Mouse (Mus musculus) heart, postnatal 0 days (tissue): ENCODE measurements at regions not wholly inside any gene's neighbourhood (a gene's known extent, or its start where the extent isn't known, plus 50 kb on each side); places are given as distances from the start of the nearest gene placed in this dataset.

Experiments
- ATAC-seq: fragments of 200-750 bp; cut with Nextera tagmentation; 2 replicates; pipeline ENCODE4 v1.8.0; 2017; ENCODE audit warnings: low read depth, moderate number of reproducible peaks, moderate library complexity; ENCODE audit not compliant: insufficient read depth
- DNase-seq: peaks from one replicate; pipeline ENCODE4 v3.0.0-alpha.2; 2016; ENCODE audit warnings: low spot score
- H3K27ac ChIP-seq: fragments of 300-500 bp; sonication (generic); 2 replicates; pipeline ENCODE4 v1.5.1; 2014; ENCODE audit warnings: low read depth, mild to moderate bottlenecking
- H3K27me3 ChIP-seq: fragments of 300-500 bp; sonication (generic); 2 replicates; pipeline ENCODE4 v1.6.1; 2014; ENCODE audit warnings: low read length, mixed read lengths; ENCODE audit not compliant: control insufficient read depth, insufficient read depth
- H3K36me3 ChIP-seq: fragments of 300-500 bp; sonication (generic); replicated peaks from 2 replicates; pipeline ENCODE4 v1.6.1; 2014; ENCODE audit warnings: low read length, mixed read lengths; ENCODE audit not compliant: control insufficient read depth, insufficient read depth
- H3K4me1 ChIP-seq: fragments of 300-500 bp; sonication (generic); 2 replicates; pipeline ENCODE4 v1.6.1; 2014; ENCODE audit warnings: antibody characterized with exemption; ENCODE audit not compliant: control insufficient read depth, insufficient read depth
- H3K4me2 ChIP-seq: fragments of 300-500 bp; sonication (generic); 2 replicates; pipeline ENCODE4 v1.6.1; 2014; ENCODE audit warnings: low read depth, mild to moderate bottlenecking, low read length, moderate library complexity
- H3K4me3 ChIP-seq: fragments of 300-500 bp; sonication (generic); 2 replicates; pipeline ENCODE4 v1.5.1; 2014; ENCODE audit warnings: low read depth, low read length
- H3K9ac ChIP-seq: fragments of 300-500 bp; sonication (generic); replicated peaks from 2 replicates; pipeline ENCODE4 v1.6.1; 2014; ENCODE audit warnings: low read depth, low read length, mixed read lengths
- H3K9me3 ChIP-seq: fragments of 300-500 bp; sonication (generic); replicated peaks from 2 replicates; pipeline ENCODE4 v1.6.1; 2016; ENCODE audit warnings: low read length; ENCODE audit not compliant: control insufficient read depth
- CTCF ChIP-seq: IDR thresholded peaks from 2 replicates; pipeline ENCODE4 v1.5.1; 2016; ENCODE audit warnings: antibody characterized with exemption, control low read depth, low read depth
- EP300 ChIP-seq: IDR thresholded peaks from 2 replicates; pipeline ENCODE4 v1.6.1; 2016; ENCODE audit warnings: antibody characterized with exemption, low read depth
- WGBS: fragments of 180-500 bp; shearing (Covaris S2); extraction: QIAGEN DNeasy Blood & Tissue Kit; methylation state at CpG from one replicate; pipeline ENCODE4 v1.1.7; 2014; 5-methylcytosine and 5-hydroxymethylcytosine counted together

GRCm38 (mm10) chr7:70117930-70118922, 248.3 kb downstream of the Nr2f2 start:
- Histone ChIP-seq H3K4me1 (no peaks in the 10 kb centered on the region), H3K36me3 (no peaks in the 10 kb centered on the region), H3K9ac (no peak overlapping the region), H3K4me2 (peak overlapping the region; percentile 64), H3K9me3 (no peaks in the 10 kb centered on the region), H3K27ac (no peak overlapping the region), H3K4me3 (peak overlapping the region; percentile 33), H3K27me3 (peaks cover 25% of the 10 kb centered on the region)
- DNase-seq (no peak), ATAC-seq (no peak)
- WGBS, result 16% methylated on average over 21 of the region's 21 CpGs
- TF ChIP-seq CTCF (no peak), EP300 (no peak)

DNA sequence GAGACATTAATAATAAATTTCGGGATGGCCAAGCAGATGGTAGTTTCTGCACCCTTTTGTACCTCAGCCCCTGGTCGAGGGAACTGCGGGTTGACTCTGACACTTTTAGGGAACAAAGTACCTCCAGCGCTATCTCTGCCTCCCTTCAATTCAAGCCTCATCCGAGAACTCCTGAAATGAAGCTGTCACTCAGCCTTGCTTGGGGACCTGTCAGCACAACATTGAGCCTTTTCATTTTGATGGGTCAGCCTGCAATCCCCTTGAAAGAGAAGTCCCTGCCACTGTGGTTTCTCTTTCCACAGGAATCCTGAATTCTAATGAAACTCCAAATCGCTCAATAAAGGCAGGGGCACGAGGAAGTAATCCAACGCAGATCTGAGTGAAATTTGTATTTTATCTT, 257.5 kb downstream of the Nr2f2 start:
- 33% methylated on average over 8 of the region's 8 CpGs for WGBS
- Histone ChIP-seq H3K9me3 (no peaks in the 10 kb centered on the region), H3K4me3 (no peak overlapping the region), H3K4me1 (no peaks in the 10 kb centered on the region), H3K27me3 (no peaks in the 10 kb centered on the region), H3K36me3 (no peaks in the 10 kb centered on the region), H3K27ac (no peak overlapping the region), H3K9ac (no peak overlapping the region), H3K4me2 (no peak overlapping the region)
- no peak for ATAC-seq
- DNase-seq, result no peak
- no peak for TF ChIP-seq EP300
- no peak for TF ChIP-seq CTCF

- Histone ChIP-seq H3K27me3 (no peaks in the 10 kb centered on the region), H3K4me2 (no peak overlapping the region), H3K4me1 (no peaks in the 10 kb centered on the region), H3K9ac (no peak overlapping the region), H3K9me3 (no peaks in the 10 kb centered on the region), H3K4me3 (no peak overlapping the region), H3K36me3 (no peaks in the 10 kb centered on the region), H3K27ac (no peak overlapping the region)
- DNase-seq (no peak), ATAC-seq (no peak)
- TF ChIP-seq EP300, result no peak
- no peak for TF ChIP-seq CTCF
- 37% methylated on average over 2 of the region's 2 CpGs for WGBS
Measured at GRCm38 (mm10) chr7:70105024-70105423, 261.5 kb downstream of the Nr2f2 start.

DNA sequence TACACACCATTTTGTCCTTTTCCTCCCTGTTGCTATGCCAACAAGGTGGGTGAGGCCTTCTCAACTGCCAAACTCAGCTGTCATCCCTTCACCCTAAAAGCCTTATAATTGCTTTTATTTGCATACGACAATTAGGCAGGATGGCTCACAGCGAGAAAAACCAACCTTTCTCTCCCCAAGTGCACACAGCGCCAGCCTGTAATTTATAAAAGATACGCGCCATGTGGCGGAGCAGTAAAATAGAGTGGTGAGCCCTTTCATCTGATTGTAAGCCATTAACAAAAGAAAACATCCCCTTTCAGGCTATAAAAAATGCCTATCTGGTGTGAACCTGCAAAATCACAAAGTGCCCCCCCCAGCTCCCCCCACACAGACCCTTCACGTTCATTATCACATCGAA, 262.0 kb downstream of the Nr2f2 start:
- 58% methylated on average over 8 of the region's 8 CpGs for WGBS
- ATAC-seq (no peak), DNase-seq (no peak)
- no peak overlapping the region for H3K27ac ChIP-seq
- H3K9ac ChIP-seq, result no peak overlapping the region
- H3K4me1 ChIP-seq, result no peaks in the 10 kb centered on the region
- no peaks in the 10 kb centered on the region for H3K36me3 ChIP-seq
- H3K4me3 ChIP-seq, result no peak overlapping the region
- TF ChIP-seq CTCF (no peak), EP300 (no peak)
- H3K4me2 ChIP-seq, result no peak overlapping the region
- no peaks in the 10 kb centered on the region for H3K27me3 ChIP-seq
- no peaks in the 10 kb centered on the region for H3K9me3 ChIP-seq

- TF ChIP-seq EP300 (no peak), CTCF (no peak)
- Histone ChIP-seq H3K36me3 (no peaks in the 10 kb centered on the region), H3K4me1 (no peaks in the 10 kb centered on the region), H3K4me2 (no peak overlapping the region), H3K27me3 (no peaks in the 10 kb centered on the region), H3K27ac (no peak overlapping the region), H3K9me3 (no peaks in the 10 kb centered on the region), H3K9ac (no peak overlapping the region), H3K4me3 (no peak overlapping the region)
- ATAC-seq, result no peak
- 75% methylated on average over 5 of the region's 5 CpGs for WGBS
- no peak for DNase-seq
Measured at GRCm38 (mm10) chr7:70103680-70104079, 262.9 kb downstream of the Nr2f2 start.
